In the genomic region with DNA sequence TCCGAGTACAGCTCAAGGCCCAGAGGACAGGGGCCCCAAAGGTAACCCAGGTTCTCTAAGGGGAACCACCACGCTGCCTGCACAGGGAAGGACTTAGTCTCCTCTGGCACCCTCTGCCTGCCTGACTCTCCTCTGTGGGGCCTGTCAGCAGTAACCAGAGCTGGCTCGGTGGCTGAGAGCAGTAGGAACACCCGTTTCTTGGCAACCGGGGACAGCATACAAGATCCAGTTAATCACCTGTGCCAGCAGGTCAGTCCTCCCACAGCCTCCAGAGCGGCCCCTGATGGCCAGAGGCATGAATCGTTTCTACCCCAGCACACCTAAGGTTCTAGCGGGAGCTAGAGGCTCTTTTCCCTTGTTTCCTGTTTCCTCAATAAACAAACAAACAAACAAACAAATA, we compare ENCODE assay signal across 8 mouse cellular contexts. TPM values are rescaled to one million over a fixed set of nuclear protein-coding genes. Genes with fewer than 3 reads are reported as not detected.
DNase-seq lines count a peak whose midpoint lies in the region; ATAC-seq and TF ChIP-seq lines count a peak whose summit lies in the region.

No protein-coding gene starts in this region.

- H3K9me3 ChIP-seq in intestine, embryonic 14.5 days (ENCODE audit: control insufficient read depth, low read length): no peaks in the 10 kb centered on the region
- H3K9me3 ChIP-seq in intestine, embryonic 15.5 days: no peaks in the 10 kb centered on the region

- 17% methylated on average over 8 of the region's 8 CpGs for WGBS in intestine, embryonic 14.5 days
- 18% methylated on average over 8 of the region's 8 CpGs for WGBS in intestine, embryonic 15.5 days
- 26% methylated on average over 8 of the region's 8 CpGs for WGBS in kidney, adult 2 months

- TF ChIP-seq CTCF in kidney, adult 2 months (conservative IDR thresholded peaks at IDR 0.05; ENCODE audit: insufficient read depth, insufficient read length, low read depth, low read length): peak; percentile 69

- peak; percentile 71 for DNase-seq in intestine, embryonic 14.5 days (ENCODE audit: low spot score)
- DNase-seq in R1 (ENCODE audit: low read depth, low spot score): peak; percentile 88
- peak; percentile 61 for DNase-seq in gastrocnemius, postnatal 10 days
- DNase-seq in kidney, adult 2 months: peak; percentile 87
- peak; percentile 97 for DNase-seq in skeletal muscle tissue, adult 2 months (ENCODE audit: low read depth, low spot score)
- no peak for DNase-seq in spleen, postnatal 14 days (ENCODE audit: low spot score in 2 of 2)
- DNase-seq in frontal cortex, adult 2 months (ENCODE audit: extremely low spot score in 1 of 2, low spot score in 1 of 2): no peak

- H3K9ac ChIP-seq in intestine, embryonic 14.5 days (ENCODE audit: low read length): no peak overlapping the region
- H3K9ac ChIP-seq in intestine, embryonic 15.5 days: no peak overlapping the region

- no peak overlapping the region for H3K27ac ChIP-seq in intestine, embryonic 14.5 days (ENCODE audit: low read depth)
- no peak overlapping the region for H3K27ac ChIP-seq in intestine, embryonic 15.5 days
- H3K27ac ChIP-seq in kidney, adult 2 months (ENCODE audit: insufficient read depth, low read depth, low read length): peak overlapping the region; percentile 13; the same call in 1 of the 2 replicates

- H3K4me3 ChIP-seq in intestine, embryonic 14.5 days (ENCODE audit: low read depth, low read length): no peak overlapping the region
- no peak overlapping the region for H3K4me3 ChIP-seq in intestine, embryonic 15.5 days (replicated peaks)
- H3K4me3 ChIP-seq in kidney, adult 2 months (ENCODE audit: insufficient read depth, low read depth, low read length): no peak overlapping the region

- H3K36me3 ChIP-seq in intestine, embryonic 14.5 days (ENCODE audit: control insufficient read depth, insufficient read depth, low read length): no peaks in the 10 kb centered on the region
- no peaks in the 10 kb centered on the region for H3K36me3 ChIP-seq in intestine, embryonic 15.5 days
- no peaks in the 10 kb centered on the region for H3K36me3 ChIP-seq in kidney, adult 2 months (ENCODE audit: control insufficient read depth, insufficient read depth, low read length)

- TF ChIP-seq POLR2A in kidney, adult 2 months (IDR thresholded peaks at IDR 0.05; ENCODE audit: low read depth, low read length): no peak

- no peak for ATAC-seq in intestine, embryonic 14.5 days (replicated peaks; ENCODE audit: low FRiP score, low TSS enrichment, low read depth)
- ATAC-seq in intestine, embryonic 15.5 days: no peak

- H3K4me2 ChIP-seq in intestine, embryonic 14.5 days (ENCODE audit: low read length): no peak overlapping the region
- H3K4me2 ChIP-seq in intestine, embryonic 15.5 days (replicated peaks): no peak overlapping the region

- peaks cover 30% of the 10 kb centered on the region for H3K4me1 ChIP-seq in intestine, embryonic 14.5 days (replicated peaks; ENCODE audit: control insufficient read depth, insufficient read depth, low read length)
- H3K4me1 ChIP-seq in intestine, embryonic 15.5 days (replicated peaks): peaks cover 33% of the 10 kb centered on the region
- peaks cover 6% of the 10 kb centered on the region; the same call in 1 of the 2 replicates for H3K4me1 ChIP-seq in kidney, adult 2 months (ENCODE audit: control insufficient read depth, insufficient read depth, low read length)

- no peaks in the 10 kb centered on the region for H3K27me3 ChIP-seq in intestine, embryonic 14.5 days (replicated peaks; ENCODE audit: control insufficient read depth, insufficient read depth, low read length)
- no peaks in the 10 kb centered on the region for H3K27me3 ChIP-seq in intestine, embryonic 15.5 days (replicated peaks)
- H3K27me3 ChIP-seq in kidney, adult 2 months (replicated peaks; ENCODE audit: control insufficient read depth, insufficient read depth, low read length): no peaks in the 10 kb centered on the region

RNA-seq across cellular contexts. Expression of a gene that starts 11.4 kb away (rescaled TPM):
- polyA plus RNA-seq in intestine, embryonic 14.5 days (2014; fragmentation: Nextera tagmentation; extraction: Ambion mirVana): 6.4 and 6.9 TPM in 2 replicates
- 7.9 and 8.9 TPM in 2 replicates for polyA plus RNA-seq in intestine, embryonic 15.5 days (2015; fragmentation: Nextera tagmentation; extraction: Ambion mirVana)
- total RNA-seq in gastrocnemius, postnatal 10 days (2021): 10 to 100 TPM; 22.5 to 23.1 TPM
- polyA plus RNA-seq in kidney, adult 2 months (2012; rRNA removed): 4.9 and 5.7 TPM in 2 replicates
- polyA plus RNA-seq in frontal cortex, adult 2 months (2012; rRNA removed): 80.9 and 169 TPM in 2 replicates

RNA-seq across cellular contexts. Expression of a gene that starts 18.7 kb away (rescaled TPM):
- polyA plus RNA-seq in intestine, embryonic 14.5 days (2014; fragmentation: Nextera tagmentation; extraction: Ambion mirVana): 3.5 and 4.2 TPM in 2 replicates
- 3.9 and 4.8 TPM in 2 replicates for polyA plus RNA-seq in intestine, embryonic 15.5 days (2015; fragmentation: Nextera tagmentation; extraction: Ambion mirVana)
- 10 to 100 TPM in 1 of 2 experiments, 1 to 10 TPM in 1; 9.0 to 11.5 TPM for total RNA-seq in gastrocnemius, postnatal 10 days (2021)
- 6.2 and 7.0 TPM in 2 replicates for polyA plus RNA-seq in kidney, adult 2 months (2012; rRNA removed)
- 43.9 and 53.5 TPM in 2 replicates for polyA plus RNA-seq in frontal cortex, adult 2 months (2012; rRNA removed)

RNA-seq across cellular contexts. Expression of a gene that starts 41.4 kb away (rescaled TPM):
- polyA plus RNA-seq in intestine, embryonic 14.5 days (2014; fragmentation: Nextera tagmentation; extraction: Ambion mirVana): 65.4 and 67.1 TPM in 2 replicates
- polyA plus RNA-seq in intestine, embryonic 15.5 days (2015; fragmentation: Nextera tagmentation; extraction: Ambion mirVana): 61.1 and 62.0 TPM in 2 replicates
- total RNA-seq in gastrocnemius, postnatal 10 days (2021): 10 to 100 TPM; 24.4 to 27.2 TPM
- 46.1 and 48.7 TPM in 2 replicates for polyA plus RNA-seq in kidney, adult 2 months (2012; rRNA removed)
- 50.2 and 58.3 TPM in 2 replicates for polyA plus RNA-seq in frontal cortex, adult 2 months (2012; rRNA removed)

RNA-seq across cellular contexts. Expression of a gene that starts 50.4 kb away (rescaled TPM):
- 5.9 and 6.6 TPM in 2 replicates for polyA plus RNA-seq in intestine, embryonic 14.5 days (2014; fragmentation: Nextera tagmentation; extraction: Ambion mirVana)
- 4.1 TPM in 2 replicates for polyA plus RNA-seq in intestine, embryonic 15.5 days (2015; fragmentation: Nextera tagmentation; extraction: Ambion mirVana)
- under 1 TPM; 0.54 to 0.77 TPM for total RNA-seq in gastrocnemius, postnatal 10 days (2021)
- 0.13 and 0.37 TPM in 2 replicates for polyA plus RNA-seq in kidney, adult 2 months (2012; rRNA removed)
- 0.27 and 0.52 TPM in 2 replicates for polyA plus RNA-seq in frontal cortex, adult 2 months (2012; rRNA removed)

Comparison
In these comparisons a context has a peak if more than half of its experiments do, and no peak if none do; other contexts are left out.
1. DNase-seq: peak in intestine, embryonic 14.5 days (single experiment), R1 (single experiment), gastrocnemius, postnatal 10 days (single experiment), kidney, adult 2 months (single experiment) and skeletal muscle tissue, adult 2 months (single experiment); none in spleen, postnatal 14 days (0 of 2) and frontal cortex, adult 2 months (0 of 2).